Mouse (Mus musculus) macrophage (primary cell): ENCODE results near the gene Arhgap18. TPM values are rescaled to one million over a fixed set of nuclear protein-coding genes. Genes with fewer than 3 reads are reported as not detected.

Source experiments
- H3K27ac ChIP-seq: fragments of 350-480 bp; formaldehyde crosslinking; 2 replicates; pipeline ENCODE4 v1.9.0; 2021
- H3K36me3 ChIP-seq: fragments of 350-480 bp; formaldehyde crosslinking; 2 replicates; pipeline ENCODE4 v1.9.0; 2021; ENCODE audit errors: inconsistent target
- H3K4me3 ChIP-seq: fragments of 350-480 bp; formaldehyde crosslinking; 2 replicates; pipeline ENCODE4 v1.9.0; 2021; ENCODE audit errors: inconsistent target
- H3K79me2 ChIP-seq: fragments of 350-480 bp; formaldehyde crosslinking; 2 replicates; pipeline ENCODE4 v1.9.0; 2021; ENCODE audit errors: inconsistent target
- WGBS: methylation state at CpG from one replicate; pipeline ENCODE4 v1.1.7; 2026; ENCODE audit warnings: inconsistent platforms; ENCODE audit not compliant: missing documents; 5-methylcytosine and 5-hydroxymethylcytosine counted together
- polyA plus RNA-seq: library from polyadenylated mRNA; stranded (reverse); fragments of 250-400 nt; gene quantifications from 3 replicates; pipeline ENCODE4 v1.2.4, GENCODE M21; 2018; ENCODE audit warnings: inconsistent platforms
- total RNA-seq, 78 experiments: library from RNA; depleted of rRNA; stranded (reverse); fragments of 250-400 nt; gene quantifications; 1 replicate in 9 of 78; 2 replicates in 24 of 78; 3 replicates in 43 of 78; 4 replicates in 2 of 78; pipeline ENCODE4 v1.2.4; 2018; ENCODE audit warnings: inconsistent platforms in 56 of 78

Arhgap18 gene
- 100 to 1,000 TPM in 12 of 26 experiments, 10 to 100 TPM in 13, 1 to 10 TPM in 1; 9.8 to 313 (median 97.8) TPM for total RNA-seq (2018; cell fraction: chromatin; rRNA removed)
- total RNA-seq (2018; cell fraction: cytosol; rRNA removed), result 100 to 1,000 TPM in 12 of 26 experiments, 10 to 100 TPM in 14; 26.4 to 139 (median 67.3) TPM
- 100 to 1,000 TPM in 9 of 26 experiments, 10 to 100 TPM in 17; 16.2 to 229 (median 60.6) TPM for total RNA-seq (2018; cell fraction: nucleus; rRNA removed)
- polyA plus RNA-seq, result 75.5 to 214 TPM (median 76.1 TPM) in 3 replicates

DNA sequence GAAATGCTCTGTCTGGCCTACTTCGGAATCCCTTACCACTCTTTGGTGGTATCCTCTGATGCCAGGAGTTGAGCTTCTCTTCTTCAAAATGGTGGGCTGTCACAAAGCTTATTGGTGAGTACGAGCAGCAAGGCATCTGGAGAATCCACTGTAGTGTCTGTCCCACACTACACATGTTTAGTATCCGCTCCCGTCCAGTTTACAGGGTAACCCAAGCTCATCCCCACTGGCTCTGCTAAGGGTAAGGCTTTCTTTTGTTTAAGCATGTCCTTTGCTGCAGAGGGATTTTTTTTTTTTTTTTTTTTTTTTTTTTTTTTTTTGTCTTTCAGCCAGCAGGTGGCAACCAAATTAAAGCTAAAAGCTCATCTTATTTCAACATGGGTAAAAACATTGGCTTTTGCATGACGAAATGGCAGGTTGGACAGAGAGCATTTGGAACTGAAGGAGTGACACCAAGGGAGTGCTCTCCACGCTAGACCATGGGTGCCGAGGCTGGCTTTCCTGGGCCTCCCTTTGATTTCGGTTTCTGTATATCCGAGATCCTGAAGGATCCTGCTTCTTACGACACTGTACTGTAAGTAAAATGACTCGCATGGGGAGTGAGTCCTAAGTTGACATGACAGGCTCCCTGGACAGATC is at the start of gene Arhgap18:
Gene Arhgap18 (plus strand): TSS at position 493 of the 639 bp plus-strand sequence.
- H3K36me3 ChIP-seq, result no peaks in the 10 kb centered on the region
- WGBS, result 77% methylated on average over 11 of the region's 11 CpGs
- no peak within 1 kb of the TSS for H3K27ac ChIP-seq
- H3K79me2 ChIP-seq, result no peaks in the 10 kb centered on the region
- H3K4me3 ChIP-seq, result no peak within 1 kb of the TSS

DNA sequence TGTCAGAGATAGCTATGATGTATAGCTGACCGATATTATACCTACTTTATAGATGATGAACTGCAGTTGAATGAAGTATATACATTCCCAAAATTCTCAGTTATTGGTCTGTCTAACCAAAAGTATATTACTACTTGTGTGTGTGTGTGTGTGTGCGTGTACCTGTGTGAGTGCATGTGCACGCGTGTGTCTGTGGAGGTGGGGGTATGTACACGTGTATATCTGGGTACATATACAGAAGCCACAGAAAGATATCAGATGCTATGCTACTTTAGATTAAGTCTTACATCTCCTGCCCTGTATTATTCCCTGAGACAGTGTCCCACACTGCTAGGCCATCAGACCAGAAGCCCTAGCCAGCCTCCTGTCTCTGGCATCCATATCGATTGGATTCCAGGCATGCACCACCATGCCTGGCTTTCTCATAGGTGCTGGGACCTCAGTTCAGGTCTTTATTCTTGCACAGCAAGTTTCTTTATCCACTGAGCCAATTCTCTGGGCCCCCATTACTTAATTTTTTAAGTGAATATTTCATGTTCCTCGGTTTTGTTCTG is 42.7 kb upstream of the Arhgap18 start:
- Histone ChIP-seq H3K36me3 (no peaks in the 10 kb centered on the region), H3K4me3 (no peak overlapping the region), H3K79me2 (no peaks in the 10 kb centered on the region), H3K27ac (no peak overlapping the region)
- WGBS, result 93% methylated on average over 7 of the region's 7 CpGs

DNA sequence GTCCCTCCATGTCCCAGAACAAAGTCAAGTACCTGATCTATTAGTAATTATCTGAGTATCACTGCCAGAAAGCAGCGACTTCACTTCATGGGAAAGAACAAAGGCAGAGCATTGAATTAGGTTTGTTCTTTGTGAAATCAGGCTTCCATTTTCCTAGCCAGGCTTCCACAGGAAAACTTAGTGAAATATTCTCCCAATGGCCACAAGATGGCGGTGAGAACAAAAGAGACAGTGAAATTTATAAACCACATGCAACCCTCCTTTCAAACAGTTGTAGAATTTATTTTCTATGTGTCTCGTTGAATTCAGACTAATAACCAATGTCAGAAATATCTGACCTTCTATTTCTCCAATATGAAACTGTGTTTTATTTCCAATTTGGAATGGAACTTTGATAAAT is 42.2 kb upstream of the Arhgap18 start:
- no peaks in the 10 kb centered on the region for H3K79me2 ChIP-seq
- no peak overlapping the region for H3K27ac ChIP-seq
- H3K4me3 ChIP-seq, result no peak overlapping the region
- H3K36me3 ChIP-seq, result no peaks in the 10 kb centered on the region
- 13% methylated on average over 3 of the region's 3 CpGs for WGBS

DNA sequence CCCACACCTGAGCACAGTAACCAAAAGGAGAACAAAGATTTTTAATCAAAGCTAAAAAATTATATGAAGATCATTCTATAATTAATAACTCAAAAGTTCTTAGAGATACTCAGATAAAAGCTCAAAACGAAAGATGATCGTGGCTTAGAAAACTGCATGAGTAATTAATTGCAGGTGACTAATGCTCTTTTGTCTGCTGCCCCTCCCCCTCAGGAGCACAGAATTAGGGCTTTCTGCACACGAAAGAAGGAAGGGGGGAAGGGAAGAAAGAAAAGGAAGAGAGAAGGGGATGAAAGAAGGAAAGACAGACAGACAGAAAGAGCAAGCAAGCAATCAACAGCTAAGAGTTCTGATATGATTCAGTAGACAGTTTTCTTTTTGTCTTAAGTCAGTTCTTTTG is 39.2 kb upstream of the Arhgap18 start:
- Histone ChIP-seq H3K36me3 (no peaks in the 10 kb centered on the region), H3K27ac (no peak overlapping the region), H3K4me3 (no peak overlapping the region), H3K79me2 (no peaks in the 10 kb centered on the region)
- WGBS, result 69% methylated on average over 3 of the region's 3 CpGs

GRCm38 (mm10) chr10:26724704-26725103 is 28.5 kb upstream of the Arhgap18 start:
- WGBS, result 87% methylated on average over 2 of the region's 2 CpGs
- Histone ChIP-seq H3K4me3 (no peak overlapping the region), H3K79me2 (no peaks in the 10 kb centered on the region), H3K27ac (no peak overlapping the region), H3K36me3 (no peaks in the 10 kb centered on the region)

GRCm38 (mm10) chr10:26725255-26725654 is 28.0 kb upstream of the Arhgap18 start:
- Histone ChIP-seq H3K4me3 (no peak overlapping the region), H3K79me2 (no peaks in the 10 kb centered on the region), H3K36me3 (no peaks in the 10 kb centered on the region), H3K27ac (no peak overlapping the region)
- WGBS, result 62% methylated on average over 3 of the region's 3 CpGs

- H3K79me2 ChIP-seq, result no peaks in the 10 kb centered on the region
- no peaks in the 10 kb centered on the region for H3K36me3 ChIP-seq
- no peak overlapping the region for H3K27ac ChIP-seq
- H3K4me3 ChIP-seq, result no peak overlapping the region
- 15% methylated on average over 3 of the region's 3 CpGs for WGBS
Observed at GRCm38 (mm10) chr10:26750827-26751226, 2.4 kb upstream of the Arhgap18 start.

DNA sequence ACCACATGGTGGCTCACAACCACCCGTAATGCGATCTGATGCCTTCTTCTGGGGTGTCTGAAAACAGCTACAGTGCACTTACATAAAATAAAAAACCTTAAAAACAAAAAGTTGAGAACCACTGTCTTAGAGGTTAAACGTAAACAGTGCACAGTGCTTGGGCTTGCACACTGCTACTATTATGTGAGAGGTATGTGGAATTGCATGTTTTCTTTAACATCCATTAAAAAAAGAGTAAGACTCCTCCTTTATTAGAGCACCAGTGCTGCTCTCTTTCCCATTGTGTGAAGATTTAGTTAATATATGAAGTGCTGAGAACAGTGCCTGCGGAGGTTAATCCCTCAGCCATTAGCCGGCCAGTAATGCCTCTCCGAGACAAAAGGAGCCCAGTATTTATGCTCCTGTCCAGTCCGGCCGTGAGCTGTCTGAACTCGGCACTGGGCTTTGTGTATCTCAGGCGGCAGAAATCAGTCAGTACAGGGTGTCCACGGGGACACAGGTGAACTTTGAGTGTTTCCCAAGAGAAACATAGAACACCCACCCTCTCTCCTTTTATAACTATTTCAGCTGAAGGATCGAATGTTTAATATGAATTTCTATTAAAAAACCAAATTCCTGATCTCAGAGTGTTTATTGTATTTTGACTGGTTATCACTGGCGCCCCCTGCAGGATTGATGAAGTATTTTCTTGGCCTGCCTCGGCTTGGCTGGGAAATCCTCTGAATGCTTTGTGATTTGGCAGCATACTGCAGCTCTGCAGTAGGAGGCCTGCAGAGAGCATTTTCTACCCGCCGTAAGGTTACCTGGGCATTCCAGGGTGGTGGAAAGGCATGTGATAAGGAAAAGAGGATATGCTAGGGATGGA is 925 bp upstream of the Arhgap18 start:
- Histone ChIP-seq H3K36me3 (no peaks in the 10 kb centered on the region), H3K27ac (no peak overlapping the region), H3K4me3 (no peak overlapping the region), H3K79me2 (no peaks in the 10 kb centered on the region)
- WGBS, result 77% methylated on average over 16 of the region's 16 CpGs

- no peak overlapping the region for H3K4me3 ChIP-seq
- no peak overlapping the region for H3K27ac ChIP-seq
- 95% methylated on average over 6 of the region's 6 CpGs for WGBS
- H3K79me2 ChIP-seq, result no peaks in the 10 kb centered on the region
- no peaks in the 10 kb centered on the region for H3K36me3 ChIP-seq
Observed at GRCm38 (mm10) chr10:26754006-26754405, 785 bp downstream of the Arhgap18 start.

GRCm38 (mm10) chr10:26757231-26757630 is 4.0 kb downstream of the Arhgap18 start:
- Histone ChIP-seq H3K27ac (no peak overlapping the region), H3K79me2 (no peaks in the 10 kb centered on the region), H3K4me3 (no peak overlapping the region), H3K36me3 (no peaks in the 10 kb centered on the region)
- 95% methylated on average over 2 of the region's 2 CpGs for WGBS

- WGBS, result 87% methylated on average over 6 of the region's 6 CpGs
- Histone ChIP-seq H3K36me3 (no peaks in the 10 kb centered on the region), H3K4me3 (no peak overlapping the region), H3K27ac (no peak overlapping the region), H3K79me2 (no peaks in the 10 kb centered on the region)
Observed at GRCm38 (mm10) chr10:26759469-26759868, 6.2 kb downstream of the Arhgap18 start.

GRCm38 (mm10) chr10:26761103-26761502 is 7.9 kb downstream of the Arhgap18 start:
- H3K27ac ChIP-seq, result no peak overlapping the region
- no peaks in the 10 kb centered on the region for H3K79me2 ChIP-seq
- WGBS, result 86% methylated on average over 4 of the region's 4 CpGs
- no peaks in the 10 kb centered on the region for H3K36me3 ChIP-seq
- H3K4me3 ChIP-seq, result no peak overlapping the region

GRCm38 (mm10) chr10:26761991-26762903 is 9.0 kb downstream of the Arhgap18 start:
- Histone ChIP-seq H3K27ac (peak overlapping the region; percentile 59), H3K36me3 (no peaks in the 10 kb centered on the region), H3K79me2 (no peaks in the 10 kb centered on the region), H3K4me3 (no peak overlapping the region)
- WGBS, result 68% methylated on average over 9 of the region's 9 CpGs

DNA sequence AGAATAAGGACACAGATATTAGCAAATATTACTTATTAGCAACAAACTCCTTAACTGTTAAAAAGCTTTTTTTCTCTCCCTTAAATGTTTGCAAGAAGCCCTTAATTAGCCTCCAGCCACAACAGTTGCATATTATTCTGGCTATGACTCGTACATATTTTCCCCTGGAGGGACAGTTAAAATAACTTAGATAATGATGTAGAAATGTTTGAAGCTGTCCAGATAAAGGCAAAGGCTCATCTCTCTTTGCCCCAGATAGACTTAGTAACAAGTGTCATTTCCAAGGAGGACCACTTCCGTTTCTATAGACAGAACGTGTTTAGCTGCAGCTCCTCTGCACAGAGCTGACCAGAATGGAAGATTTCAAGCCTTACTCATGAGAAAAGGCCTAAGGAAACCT is 14.0 kb downstream of the Arhgap18 start:
- no peak overlapping the region for H3K4me3 ChIP-seq
- H3K36me3 ChIP-seq, result no peaks in the 10 kb centered on the region
- 91% methylated on average over 3 of the region's 3 CpGs for WGBS

More for the DNA sequence above, 14.0 kb downstream of the Arhgap18 start:
- H3K27ac ChIP-seq, result no peak overlapping the region
- H3K79me2 ChIP-seq, result no peaks in the 10 kb centered on the region
